Mouse (Mus musculus) lung, postnatal 0 days (tissue): Measurements from ENCODE around the gene Folr2. TPM values are rescaled to one million over a fixed set of nuclear protein-coding genes. Genes with fewer than 3 reads are reported as not detected.
A peak's percentile ranks its signal among the peaks of the same experiment; 100 is the strongest.

Experiments used
- ATAC-seq: fragments of 200-750 bp; cut with Nextera tagmentation; 2 replicates; pipeline ENCODE4 v1.8.0; 2017; ENCODE audit warnings: moderate library complexity
- DNase-seq: peaks from one replicate; pipeline ENCODE4 v3.0.0-alpha.2; 2016; ENCODE audit warnings: low spot score
- H3K27ac ChIP-seq: fragments of 300-500 bp; sonication (generic); 2 replicates; pipeline ENCODE4 v1.5.1; 2014; ENCODE audit warnings: antibody characterized with exemption, mild to moderate bottlenecking, low read length, mixed read lengths
- H3K27me3 ChIP-seq: fragments of 300-500 bp; sonication (generic); replicated peaks from 2 replicates; pipeline ENCODE4 v1.6.1; 2014; ENCODE audit warnings: low read length, mixed read lengths; ENCODE audit not compliant: insufficient read depth
- H3K36me3 ChIP-seq: fragments of 300-500 bp; sonication (generic); 2 replicates; pipeline ENCODE4 v1.6.1; 2014; ENCODE audit warnings: low read length, mixed read lengths; ENCODE audit not compliant: insufficient read depth
- H3K4me1 ChIP-seq: fragments of 300-500 bp; sonication (generic); 2 replicates; pipeline ENCODE4 v1.6.1; 2014; ENCODE audit warnings: antibody characterized with exemption, low read depth, low read length, mixed read lengths; ENCODE audit not compliant: insufficient read depth
- H3K4me2 ChIP-seq: fragments of 300-500 bp; sonication (generic); replicated peaks from 2 replicates; pipeline ENCODE4 v1.6.1; 2014; ENCODE audit warnings: low read depth, mild to moderate bottlenecking, low read length, moderate library complexity, mixed read lengths
- H3K4me3 ChIP-seq: fragments of 300-500 bp; sonication (generic); 2 replicates; pipeline ENCODE4 v1.5.1; 2014; ENCODE audit warnings: low read depth, low read length
- H3K9ac ChIP-seq: fragments of 300-500 bp; sonication (generic); replicated peaks from 2 replicates; pipeline ENCODE4 v1.6.1; 2014; ENCODE audit warnings: low read depth, mild to moderate bottlenecking
- H3K9me3 ChIP-seq: fragments of 300-500 bp; sonication (generic); 2 replicates; pipeline ENCODE4 v1.6.1; 2016; ENCODE audit warnings: low read length, mixed read lengths
- CTCF ChIP-seq: IDR thresholded peaks from 2 replicates; pipeline ENCODE4 v1.5.1; 2016; ENCODE audit warnings: antibody characterized with exemption, mild to moderate bottlenecking
- EP300 ChIP-seq: IDR thresholded peaks from 2 replicates; pipeline ENCODE4 v1.6.1; 2016; ENCODE audit warnings: antibody characterized with exemption, mild to moderate bottlenecking, control low read depth
- WGBS: fragments of 180-500 bp; shearing (Covaris S2); extraction: QIAGEN DNeasy Blood & Tissue Kit; methylation state at CpG from one replicate; pipeline ENCODE4 v1.1.7; 2014; 5-methylcytosine and 5-hydroxymethylcytosine counted together
- polyA plus RNA-seq: library from polyadenylated mRNA; unstranded; fragments of >200 nt; fragmentation: Nextera tagmentation; extraction: Ambion mirVana; gene quantifications from 2 replicates; pipeline ENCODE4 v1.2.1, GENCODE M21; 2015

The Folr2 gene
- polyA plus RNA-seq: 0.73 and 0.81 TPM in 2 replicates

DNA sequence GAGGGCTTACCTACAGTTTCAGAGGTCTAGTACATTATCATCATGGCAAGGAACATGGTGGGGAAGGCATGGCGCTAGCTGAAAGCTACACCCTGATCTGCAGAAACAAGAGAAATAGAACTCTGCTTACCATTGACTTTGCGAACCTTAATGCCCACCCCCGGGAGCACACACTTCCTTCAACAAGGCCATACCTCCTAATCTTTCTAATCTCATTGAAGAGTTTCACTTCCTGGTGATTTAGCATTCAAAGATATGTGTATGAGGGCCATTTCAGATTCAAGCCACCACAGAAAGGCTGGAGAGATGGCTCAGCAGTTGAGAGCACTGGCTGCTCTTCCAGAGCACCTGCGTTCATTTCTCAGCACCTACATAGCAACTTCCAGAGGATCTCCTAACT is at the start of gene Folr2:
Gene Folr2, minus strand, starts transcription at position 101 of the 400 bp plus-strand sequence.
- Histone ChIP-seq H3K36me3 (no peaks in the 10 kb centered on the region), H3K4me2 (no peak within 1 kb of the TSS), H3K4me3 (no peak within 1 kb of the TSS), H3K9ac (no peak within 1 kb of the TSS), H3K4me1 (no peaks in the 10 kb centered on the region), H3K27ac (no peak within 1 kb of the TSS), H3K27me3 (no peaks in the 10 kb centered on the region), H3K9me3 (no peaks in the 10 kb centered on the region)
- 85% methylated on average over 4 of the region's 4 CpGs for WGBS
- TF ChIP-seq CTCF: no peak
- TF ChIP-seq EP300: no peak
- ATAC-seq (no peak), DNase-seq (no peak)

- 46% methylated on average over 8 of the region's 8 CpGs for WGBS
- ATAC-seq: no peak
- Histone ChIP-seq H3K4me1 (peaks cover 6% of the 10 kb centered on the region; the same call in 1 of the 2 replicates), H3K27me3 (no peaks in the 10 kb centered on the region), H3K36me3 (peaks cover 6% of the 10 kb centered on the region; the same call in 1 of the 2 replicates), H3K9ac (peak overlapping the region; percentile 90), H3K27ac (peak overlapping the region; percentile 98), H3K4me2 (peak overlapping the region; percentile 59), H3K4me3 (peak overlapping the region; percentile 79), H3K9me3 (no peaks in the 10 kb centered on the region)
- TF ChIP-seq CTCF (no peak), EP300 (no peak)
- DNase-seq: no peak
These were observed 49.7 kb upstream of the Folr2 start for GRCm38 (mm10) chr7:101906696-101907095.

DNA sequence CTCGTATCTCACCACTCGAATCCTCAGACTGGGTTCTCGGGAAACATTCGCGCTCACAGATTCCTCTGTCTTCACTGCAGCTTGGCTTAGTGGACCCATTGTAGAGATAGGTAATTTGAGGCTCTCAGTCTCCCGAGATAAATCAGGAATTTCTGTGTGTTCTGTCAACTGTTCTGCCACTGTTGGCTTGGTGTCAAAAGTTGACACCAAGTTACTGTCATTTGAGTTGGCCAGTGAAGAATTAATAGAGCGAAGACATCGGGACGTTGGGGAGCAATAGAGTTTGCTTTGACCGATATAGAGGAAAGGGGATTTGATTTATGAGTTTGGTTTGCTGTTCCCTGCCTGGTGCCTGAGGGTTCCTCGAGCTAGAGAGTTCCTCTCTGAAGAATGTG is 49.3 kb upstream of the Folr2 start, which contains the start of gene Tomt:
Gene Tomt, minus strand, starts transcription at position 73 of the 395 bp plus-strand sequence.
- no peaks in the 10 kb centered on the region for H3K27me3 ChIP-seq
- peak within 1 kb of the TSS; percentile 79 for H3K4me3 ChIP-seq
- H3K4me1 ChIP-seq: peaks cover 6% of the 10 kb centered on the region; the same call in 1 of the 2 replicates
- H3K9ac ChIP-seq: peak within 1 kb of the TSS; percentile 90
- no peaks in the 10 kb centered on the region for H3K9me3 ChIP-seq
- no peak for ATAC-seq
- H3K27ac ChIP-seq: peak within 1 kb of the TSS; percentile 98
- DNase-seq: no peak
- TF ChIP-seq EP300 (no peak), CTCF (no peak)
- H3K4me2 ChIP-seq: peak within 1 kb of the TSS; percentile 59
- 7% methylated on average over 11 of the region's 11 CpGs for WGBS
- peaks cover 6% of the 10 kb centered on the region; the same call in 1 of the 2 replicates for H3K36me3 ChIP-seq

- Histone ChIP-seq H3K4me2 (peak within 1 kb of the TSS; percentile 59), H3K9me3 (no peaks in the 10 kb centered on the region), H3K27me3 (no peaks in the 10 kb centered on the region), H3K27ac (peak within 1 kb of the TSS; percentile 98), H3K4me3 (peak within 1 kb of the TSS; percentile 79), H3K9ac (peak within 1 kb of the TSS; percentile 90), H3K4me1 (peaks cover 6% of the 10 kb centered on the region; the same call in 1 of the 2 replicates), H3K36me3 (peaks cover 6% of the 10 kb centered on the region; the same call in 1 of the 2 replicates)
- under 1% methylated on average over 55 of the region's 61 CpGs for WGBS
- DNase-seq (peak; percentile 100), ATAC-seq (peak; percentile 98)
- no peak for TF ChIP-seq CTCF
- peak; percentile 49; the same call in 1 of the 2 replicates for TF ChIP-seq EP300
These were observed 48.7 kb upstream of the Folr2 start, which contains the start of gene Lamtor1 for GRCm38 (mm10) chr7:101905561-101906286. Gene Lamtor1 (plus strand): TSS chr7:101905904.

GRCm38 (mm10) chr7:101902846-101903245 is 45.9 kb upstream of the Folr2 start:
- Histone ChIP-seq H3K27ac (no peak overlapping the region), H3K4me2 (no peak overlapping the region), H3K9ac (no peak overlapping the region), H3K27me3 (no peaks in the 10 kb centered on the region), H3K36me3 (no peaks in the 10 kb centered on the region), H3K9me3 (no peaks in the 10 kb centered on the region), H3K4me3 (no peak overlapping the region), H3K4me1 (peaks cover 6% of the 10 kb centered on the region; the same call in 1 of the 2 replicates)
- TF ChIP-seq CTCF (peak; percentile 24; the same call in 1 of the 2 replicates), EP300 (no peak)
- DNase-seq (no peak), ATAC-seq (no peak)

DNA sequence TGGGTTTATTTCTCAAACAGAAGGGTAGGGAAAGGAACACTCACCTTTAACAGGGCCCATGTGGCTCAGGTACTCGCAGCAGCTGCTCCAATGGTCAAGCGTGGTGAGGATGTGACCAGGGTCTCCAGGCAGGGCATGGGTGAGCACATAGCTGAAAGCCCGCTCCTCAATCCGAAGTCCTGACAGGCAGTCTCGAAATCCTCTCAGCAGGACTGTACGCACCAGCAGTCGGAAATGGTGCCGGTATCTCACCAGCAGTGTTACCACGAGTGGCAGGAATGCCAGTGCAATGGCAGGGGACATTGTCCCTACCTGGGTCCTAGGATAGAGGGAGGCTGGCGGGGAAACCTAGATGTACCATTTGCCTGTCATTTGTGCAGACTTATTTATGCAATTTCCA is 45.0 kb upstream of the Folr2 start:
- Histone ChIP-seq H3K36me3 (no peaks in the 10 kb centered on the region), H3K9me3 (no peaks in the 10 kb centered on the region), H3K4me1 (peaks cover 6% of the 10 kb centered on the region; the same call in 1 of the 2 replicates), H3K4me3 (no peak overlapping the region), H3K4me2 (no peak overlapping the region), H3K27me3 (no peaks in the 10 kb centered on the region), H3K27ac (no peak overlapping the region), H3K9ac (no peak overlapping the region)
- no peak for TF ChIP-seq EP300
- TF ChIP-seq CTCF: no peak
- ATAC-seq (no peak), DNase-seq (no peak)
- WGBS: 93% methylated on average over 10 of the region's 10 CpGs
